Mouse (Mus musculus): ENCODE results near the gene Zfp865. TPM values are rescaled to one million over a fixed set of nuclear protein-coding genes. Genes with fewer than 3 reads are reported as not detected.

Gene Zfp865
- 1.3 and 1.5 TPM in 2 replicates for polyA plus RNA-seq (2015; fragmentation: Nextera tagmentation; extraction: Ambion mirVana)

- Histone ChIP-seq H3K27me3 (no peaks in the 10 kb centered on the region), H3K27ac (replicated peaks) (peak within 1 kb of the TSS; percentile 94), H3K4me3 (replicated peaks) (peak within 1 kb of the TSS; percentile 81), H3K9me3 (replicated peaks) (no peaks in the 10 kb centered on the region), H3K36me3 (replicated peaks) (peaks cover 41% of the 10 kb centered on the region), H3K4me2 (peak within 1 kb of the TSS; percentile 78), H3K9ac (peak within 1 kb of the TSS; percentile 94), H3K4me1 (replicated peaks) (peaks cover 45% of the 10 kb centered on the region)
- under 1% methylated on average over 49 of the region's 49 CpGs for WGBS (ENCODE audit: insufficient replicate concordance)
- ATAC-seq (ENCODE audit: insufficient read depth), result peak; percentile 86
Measured at GRCm38 (mm10) chr7:5020000-5020681, at the start of gene Zfp865, which contains the start of gene Ccdc106. Gene Zfp865, plus strand, starts transcription at chr7:5020376. Gene Ccdc106, plus strand, starts transcription at chr7:5020553.

GRCm38 (mm10) chr7:4971068-4971467 is 49.1 kb upstream of the Zfp865 start, which contains the start of gene Sbk3:
Gene Sbk3, minus strand, starts transcription at chr7:4971168.
- ATAC-seq (ENCODE audit: insufficient read depth), result no peak
- WGBS (ENCODE audit: insufficient replicate concordance), result 23% methylated on average over 6 of the region's 6 CpGs
- H3K9me3 ChIP-seq (replicated peaks), result no peaks in the 10 kb centered on the region

GRCm38 (mm10) chr7:4971710-4972109 is 48.5 kb upstream of the Zfp865 start:
- 20% methylated on average over 7 of the region's 7 CpGs for WGBS (ENCODE audit: insufficient replicate concordance)
- no peaks in the 10 kb centered on the region for H3K4me1 ChIP-seq (replicated peaks)
- H3K9me3 ChIP-seq (replicated peaks), result no peaks in the 10 kb centered on the region
- no peak overlapping the region for H3K27ac ChIP-seq (replicated peaks)
- ATAC-seq (ENCODE audit: insufficient read depth), result no peak
- H3K4me3 ChIP-seq (replicated peaks), result no peak overlapping the region
- no peaks in the 10 kb centered on the region for H3K36me3 ChIP-seq (replicated peaks)
- no peaks in the 10 kb centered on the region for H3K27me3 ChIP-seq
- H3K9ac ChIP-seq, result no peak overlapping the region
- H3K4me2 ChIP-seq, result no peak overlapping the region

More at GRCm38 (mm10) chr7:4971068-4971467, 49.1 kb upstream of the Zfp865 start, which contains the start of gene Sbk3:
- Histone ChIP-seq H3K4me1 (replicated peaks) (no peaks in the 10 kb centered on the region), H3K27me3 (no peaks in the 10 kb centered on the region), H3K4me3 (replicated peaks) (no peak within 1 kb of the TSS), H3K4me2 (no peak within 1 kb of the TSS), H3K27ac (replicated peaks) (no peak within 1 kb of the TSS), H3K36me3 (replicated peaks) (no peaks in the 10 kb centered on the region), H3K9ac (no peak within 1 kb of the TSS)

- no peak overlapping the region for H3K9ac ChIP-seq
- WGBS (ENCODE audit: insufficient replicate concordance), result 43% methylated on average over 18 of the region's 18 CpGs
- ATAC-seq (ENCODE audit: insufficient read depth), result no peak
- H3K27me3 ChIP-seq, result no peaks in the 10 kb centered on the region
- no peak overlapping the region for H3K4me3 ChIP-seq (replicated peaks)
- H3K4me2 ChIP-seq, result no peak overlapping the region
- H3K4me1 ChIP-seq (replicated peaks), result no peaks in the 10 kb centered on the region
- no peaks in the 10 kb centered on the region for H3K9me3 ChIP-seq (replicated peaks)
- H3K36me3 ChIP-seq (replicated peaks), result no peaks in the 10 kb centered on the region
- no peak overlapping the region for H3K27ac ChIP-seq (replicated peaks)
Measured at GRCm38 (mm10) chr7:4972321-4973047, 47.7 kb upstream of the Zfp865 start.

GRCm38 (mm10) chr7:4975455-4975854 is 44.7 kb upstream of the Zfp865 start:
- ATAC-seq (ENCODE audit: insufficient read depth), result no peak
- 31% methylated on average over 4 of the region's 4 CpGs for WGBS (ENCODE audit: insufficient replicate concordance)

GRCm38 (mm10) chr7:4976832-4977231 is 43.3 kb upstream of the Zfp865 start:
- H3K9me3 ChIP-seq (replicated peaks), result no peaks in the 10 kb centered on the region
- no peaks in the 10 kb centered on the region for H3K27me3 ChIP-seq
- H3K4me3 ChIP-seq (replicated peaks), result no peak overlapping the region
- no peak overlapping the region for H3K27ac ChIP-seq (replicated peaks)
- no peak overlapping the region for H3K9ac ChIP-seq
- WGBS (ENCODE audit: insufficient replicate concordance), result 72% methylated on average over 7 of the region's 7 CpGs
- H3K4me2 ChIP-seq, result no peak overlapping the region
- H3K4me1 ChIP-seq (replicated peaks), result no peaks in the 10 kb centered on the region
- ATAC-seq (ENCODE audit: insufficient read depth), result no peak
- H3K36me3 ChIP-seq (replicated peaks), result no peaks in the 10 kb centered on the region

More at GRCm38 (mm10) chr7:4975455-4975854, 44.7 kb upstream of the Zfp865 start:
- no peaks in the 10 kb centered on the region for H3K27me3 ChIP-seq
- no peak overlapping the region for H3K9ac ChIP-seq
- no peak overlapping the region for H3K27ac ChIP-seq (replicated peaks)
- H3K36me3 ChIP-seq (replicated peaks), result no peaks in the 10 kb centered on the region
- no peaks in the 10 kb centered on the region for H3K9me3 ChIP-seq (replicated peaks)
- H3K4me2 ChIP-seq, result no peak overlapping the region
- no peak overlapping the region for H3K4me3 ChIP-seq (replicated peaks)
- H3K4me1 ChIP-seq (replicated peaks), result no peaks in the 10 kb centered on the region

GRCm38 (mm10) chr7:4988250-4988649 is 31.9 kb upstream of the Zfp865 start:
- Histone ChIP-seq H3K4me2 (no peak overlapping the region), H3K9me3 (replicated peaks) (no peaks in the 10 kb centered on the region), H3K27ac (replicated peaks) (no peak overlapping the region), H3K4me3 (replicated peaks) (no peak overlapping the region), H3K9ac (no peak overlapping the region), H3K27me3 (peaks cover 6% of the 10 kb centered on the region), H3K36me3 (replicated peaks) (no peaks in the 10 kb centered on the region; the same call in 1 of the 2 replicates), H3K4me1 (replicated peaks) (no peaks in the 10 kb centered on the region)
- WGBS (ENCODE audit: insufficient replicate concordance), result 23% methylated on average over 2 of the region's 2 CpGs
- no peak for ATAC-seq (ENCODE audit: insufficient read depth)

- Histone ChIP-seq H3K4me1 (replicated peaks) (no peaks in the 10 kb centered on the region), H3K4me2 (no peak overlapping the region), H3K4me3 (replicated peaks) (no peak overlapping the region), H3K9me3 (replicated peaks) (no peaks in the 10 kb centered on the region), H3K27me3 (peaks cover 39% of the 10 kb centered on the region), H3K27ac (replicated peaks) (no peak overlapping the region), H3K36me3 (replicated peaks) (no peaks in the 10 kb centered on the region; the same call in 1 of the 2 replicates), H3K9ac (no peak overlapping the region)
- ATAC-seq (ENCODE audit: insufficient read depth), result no peak
- WGBS (ENCODE audit: insufficient replicate concordance), result 51% methylated on average over 55 of the region's 55 CpGs
Measured at GRCm38 (mm10) chr7:4993347-4993998, 26.7 kb upstream of the Zfp865 start.

- 53% methylated on average over 59 of the region's 59 CpGs for WGBS (ENCODE audit: insufficient replicate concordance)
- ATAC-seq (ENCODE audit: insufficient read depth), result no peak
- no peak overlapping the region for H3K4me3 ChIP-seq (replicated peaks)
- no peak overlapping the region for H3K9ac ChIP-seq
- peaks cover 39% of the 10 kb centered on the region for H3K27me3 ChIP-seq
- no peaks in the 10 kb centered on the region; the same call in 1 of the 2 replicates for H3K36me3 ChIP-seq (replicated peaks)
- no peak overlapping the region for H3K4me2 ChIP-seq
- no peaks in the 10 kb centered on the region for H3K9me3 ChIP-seq (replicated peaks)
- no peaks in the 10 kb centered on the region for H3K4me1 ChIP-seq (replicated peaks)
- H3K27ac ChIP-seq (replicated peaks), result no peak overlapping the region
Measured at GRCm38 (mm10) chr7:4993999-4994788, 26.0 kb upstream of the Zfp865 start.

- Histone ChIP-seq H3K4me3 (replicated peaks) (peak overlapping the region; percentile 56), H3K27ac (replicated peaks) (no peak overlapping the region), H3K9ac (peak overlapping the region; percentile 36; the same call in 1 of the 2 replicates), H3K9me3 (replicated peaks) (no peaks in the 10 kb centered on the region), H3K27me3 (peaks cover 39% of the 10 kb centered on the region), H3K4me2 (peak overlapping the region; percentile 60), H3K36me3 (replicated peaks) (no peaks in the 10 kb centered on the region; the same call in 1 of the 2 replicates), H3K4me1 (replicated peaks) (no peaks in the 10 kb centered on the region)
- no peak for ATAC-seq (ENCODE audit: insufficient read depth)
- 7% methylated on average over 19 of the region's 19 CpGs for WGBS (ENCODE audit: insufficient replicate concordance)
Measured at GRCm38 (mm10) chr7:4995268-4996002, 24.7 kb upstream of the Zfp865 start.
